Mouse (Mus musculus): Measurements from ENCODE around the gene Ccn6. TPM values are rescaled to one million over a fixed set of nuclear protein-coding genes. Genes with fewer than 3 reads are reported as not detected.
A peak's percentile ranks its signal among the peaks of the same experiment; 100 is the strongest.

Ccn6 gene
- total RNA-seq, 1 experiment from 2014 or later, result 0.33 TPM

GRCm38 (mm10) chr10:39161406-39161805, 2.2 kb downstream of the Ccn6 start:
- no peak for DNase-seq

GRCm38 (mm10) chr10:39158306-39158705, 5.3 kb downstream of the Ccn6 start:
- DNase-seq, result no peak

- no peak for DNase-seq
Measured at GRCm38 (mm10) chr10:39157321-39157720, 6.3 kb downstream of the Ccn6 start.

GRCm38 (mm10) chr10:39156719-39157118, 6.9 kb downstream of the Ccn6 start:
- no peak for DNase-seq

GRCm38 (mm10) chr10:39142216-39142615, 21.4 kb downstream of the Ccn6 start:
- DNase-seq, result no peak

GRCm38 (mm10) chr10:39141401-39141800, 22.2 kb downstream of the Ccn6 start:
- DNase-seq, result no peak

GRCm38 (mm10) chr10:39140843-39141242, 22.8 kb downstream of the Ccn6 start:
- no peak for DNase-seq

- DNase-seq, result no peak
Measured at GRCm38 (mm10) chr10:39138761-39139160, 24.8 kb downstream of the Ccn6 start.

- no peak for DNase-seq
Measured at GRCm38 (mm10) chr10:39137766-39138165, 25.8 kb downstream of the Ccn6 start.

- peak; percentile 93 for DNase-seq
Measured at GRCm38 (mm10) chr10:39133462-39134310, 29.9 kb downstream of the Ccn6 start, which contains the start of the genes Fam229b and Tube1. Gene Fam229b, minus strand, starts transcription at chr10:39133914. Gene Tube1, plus strand, starts transcription at chr10:39133976.

- DNase-seq, result no peak
Measured at GRCm38 (mm10) chr10:39121412-39121811, 42.2 kb downstream of the Ccn6 start.

- no peak for DNase-seq
Measured at GRCm38 (mm10) chr10:39109489-39109874, 54.1 kb downstream of the Ccn6 start.

GRCm38 (mm10) chr10:39108837-39109488, 54.6 kb downstream of the Ccn6 start:
- no peak for DNase-seq

- no peak for DNase-seq
Measured at GRCm38 (mm10) chr10:39106935-39107334, 56.7 kb downstream of the Ccn6 start.

- no peak for DNase-seq
Measured at GRCm38 (mm10) chr10:39106413-39106812, 57.2 kb downstream of the Ccn6 start.

- DNase-seq, result no peak
Measured at GRCm38 (mm10) chr10:39104803-39105449, 58.7 kb downstream of the Ccn6 start.

Other genes starting within 250 kb of the Ccn6 start
- gene Lama4, start 198.3 kb downstream of the Ccn6 start, total RNA-seq (2021), result 79.0 and 87.8 TPM in 2 replicates
- 3.0 and 4.5 TPM in 2 replicates for gene Fam229b, start 29.9 kb downstream of the Ccn6 start, total RNA-seq (2021)
- gene Tube1, start 29.8 kb downstream of the Ccn6 start, total RNA-seq (2021), result 1.6 and 2.3 TPM in 2 replicates
- 51.8 and 73.6 TPM in 2 replicates for gene Fyn, start 205.1 kb upstream of the Ccn6 start, total RNA-seq (2021)

All from adrenal gland, postnatal 14 days (tissue).